Mouse (Mus musculus) common myeloid progenitor, adult 5-6 weeks (primary cell): Measurements from ENCODE around the gene Gpr15. TPM values are rescaled to one million over a fixed set of nuclear protein-coding genes. Genes with fewer than 3 reads are reported as not detected.
A peak's percentile ranks its signal among the peaks of the same experiment; 100 is the strongest.

ENCODE experiments used
- ATAC-seq: replicated peaks from 2 replicates; pipeline ENCODE4 v1.8.0; 2016; ENCODE audit warnings: low read depth, mild to moderate bottlenecking, moderate TSS enrichment, inconsistent platforms; ENCODE audit not compliant: poor library complexity, severe bottlenecking
- total RNA-seq: library from RNA; stranded (forward); fragments of 200-1000, 187-1606 nt; gene quantifications from 2 replicates; pipeline ENCODE4 v1.2.3, GENCODE M21; 2017

Gene Gpr15
- total RNA-seq, 1 experiment from 2014 or later, result not detected

- ATAC-seq, result no peak
Observed at GRCm38 (mm10) chr16:58675256-58675655, 43.6 kb downstream of the Gpr15 start.

- no peak for ATAC-seq
Observed at GRCm38 (mm10) chr16:58673811-58674410, 45.0 kb downstream of the Gpr15 start.

- no peak for ATAC-seq
Observed at GRCm38 (mm10) chr16:58672396-58672795, 46.5 kb downstream of the Gpr15 start.

- ATAC-seq, result no peak
Observed at GRCm38 (mm10) chr16:58671212-58671985, 47.5 kb downstream of the Gpr15 start.

GRCm38 (mm10) chr16:58670643-58671042, 48.2 kb downstream of the Gpr15 start:
- no peak for ATAC-seq

- ATAC-seq, result peak; percentile 95
Observed at GRCm38 (mm10) chr16:58669917-58670630, 48.8 kb downstream of the Gpr15 start, which contains the start of gene Cpox. Gene Cpox, plus strand, starts transcription at chr16:58670292.

GRCm38 (mm10) chr16:58669264-58669663, 49.6 kb downstream of the Gpr15 start:
- peak; percentile 22 for ATAC-seq

- ATAC-seq, result no peak
Observed at GRCm38 (mm10) chr16:58668586-58668985, 50.3 kb downstream of the Gpr15 start.

Other genes starting within 250 kb of the Gpr15 start
- 18.1 and 38.7 TPM in 2 replicates for gene St3gal6, start 194.8 kb downstream of the Gpr15 start, total RNA-seq
- not detected in 2 replicates for gene Gm813, start 102.1 kb downstream of the Gpr15 start, total RNA-seq
- gene E330017A01Rik, start 80.3 kb downstream of the Gpr15 start, total RNA-seq, result not detected in 2 replicates
- 57.3 and 76.1 TPM in 2 replicates for gene Cpox, start 48.8 kb downstream of the Gpr15 start, total RNA-seq
- gene Cldnd1, start 8.8 kb upstream of the Gpr15 start, total RNA-seq, result 24.0 TPM in 2 replicates
- gene Olfr172, start 44.1 kb upstream of the Gpr15 start, total RNA-seq, result not detected in 2 replicates
- gene Olfr173, start 81.2 kb upstream of the Gpr15 start, total RNA-seq, result not detected in 2 replicates
- gene Olfr175-ps1, start 107.7 kb upstream of the Gpr15 start, total RNA-seq, result not detected in 2 replicates
- gene Olfr177, start 155.7 kb upstream of the Gpr15 start, total RNA-seq, result not detected in 2 replicates
- not detected in 2 replicates for gene Olfr178, start 173.0 kb upstream of the Gpr15 start, total RNA-seq
- gene Olfr181, start 209.7 kb upstream of the Gpr15 start, total RNA-seq, result not detected in 2 replicates
- not detected in 2 replicates for gene Olfr180, start 210.3 kb upstream of the Gpr15 start, total RNA-seq